Mouse (Mus musculus): Measurements from ENCODE around the gene Gm2a. TPM values are rescaled to one million over a fixed set of nuclear protein-coding genes. Genes with fewer than 3 reads are reported as not detected.

Gene Gm2a
- 33.9 TPM for polyA plus RNA-seq (2015; fragmentation: Illumina TruSeq; extraction: RNeasy Lipid Tissue Mini Kit (QIAGEN cat#74804); ENCODE audit: low read depth, low replicate concordance)

DNA sequence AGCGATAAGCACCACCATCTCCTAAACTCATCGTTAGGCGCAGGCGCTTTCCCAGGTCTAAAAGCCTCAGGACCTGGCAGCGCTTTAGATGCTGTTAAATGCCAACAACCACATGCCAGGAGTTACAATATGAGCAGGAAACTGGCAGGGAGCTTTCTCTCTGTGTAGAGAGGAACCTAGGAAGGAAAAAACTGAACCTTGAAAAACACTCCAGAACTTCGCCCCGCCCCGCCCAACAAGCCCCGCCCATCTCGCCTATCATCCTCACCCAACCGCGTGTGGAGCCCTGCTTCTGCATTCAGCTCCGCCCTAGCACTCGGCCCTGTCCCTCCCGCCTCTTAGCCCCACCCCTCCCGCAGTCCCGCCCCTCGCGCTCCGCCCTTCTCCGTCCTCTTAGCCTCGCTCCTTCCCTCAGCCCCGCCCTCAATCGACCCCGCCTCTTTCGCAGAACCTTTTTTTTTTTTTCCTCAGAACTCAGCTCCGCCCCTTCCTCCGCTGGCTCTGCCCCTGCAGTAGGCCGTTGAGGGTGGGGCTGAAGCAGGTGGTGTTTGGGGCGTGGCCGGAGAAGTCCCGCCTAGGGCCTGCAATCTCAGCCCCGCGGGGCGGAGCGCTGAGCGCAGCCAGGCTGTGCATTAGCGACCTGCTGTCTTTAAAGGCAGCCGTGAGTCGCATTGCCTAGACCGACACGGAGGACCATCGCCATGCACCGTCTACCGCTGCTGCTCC lies at the start of gene Gm2a:
Gene Gm2a, plus strand, starts transcription at position 653 of the 726 bp plus-strand sequence.

DNA sequence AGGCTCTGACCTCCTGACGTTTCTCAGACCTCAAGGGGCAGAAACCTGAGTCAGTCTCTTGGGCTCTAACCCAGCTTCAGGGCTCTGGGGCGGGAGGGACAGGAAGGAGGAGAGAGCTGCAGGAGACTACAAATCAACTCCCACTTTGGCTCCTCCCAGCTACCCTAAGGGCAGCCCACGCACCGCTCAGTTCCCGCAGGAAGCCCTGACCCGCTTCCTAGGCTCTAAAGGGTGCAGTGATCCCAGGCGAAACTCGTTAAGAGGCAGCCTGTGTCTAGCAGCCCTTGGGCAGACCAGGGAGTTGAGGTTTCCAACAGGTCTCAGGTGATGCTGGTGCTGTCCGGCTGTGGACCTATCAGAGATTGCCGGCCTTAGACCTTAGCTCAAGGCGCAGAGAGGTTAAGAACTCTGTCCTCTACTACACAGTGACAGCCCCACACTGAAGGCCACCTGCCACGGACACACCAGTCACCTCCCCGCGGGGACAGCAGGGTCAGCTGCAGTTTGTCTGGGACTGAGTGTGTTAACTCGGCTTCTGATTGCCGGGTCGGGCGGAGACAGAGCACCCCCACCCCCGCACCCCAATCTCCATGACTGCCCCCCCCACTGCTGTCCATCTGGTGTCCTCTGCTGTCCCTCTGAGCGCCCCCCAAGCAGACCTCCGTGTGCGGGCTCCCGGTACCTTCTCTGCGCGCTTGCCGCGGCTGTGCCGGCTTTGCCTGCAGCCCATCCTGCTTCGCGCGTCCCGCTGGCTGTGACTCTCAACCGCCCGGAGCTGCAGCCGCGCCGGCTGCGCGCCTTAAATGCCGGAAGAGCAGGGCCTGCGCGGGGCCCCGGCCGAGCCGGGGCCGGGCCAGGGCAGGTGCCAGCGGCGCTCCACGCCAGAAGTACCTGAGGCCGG lies 20.3 kb upstream of the Gm2a start, which contains the start of gene Ccdc69:
Gene Ccdc69, minus strand, starts transcription at position 801 of the 901 bp plus-strand sequence.

DNA sequence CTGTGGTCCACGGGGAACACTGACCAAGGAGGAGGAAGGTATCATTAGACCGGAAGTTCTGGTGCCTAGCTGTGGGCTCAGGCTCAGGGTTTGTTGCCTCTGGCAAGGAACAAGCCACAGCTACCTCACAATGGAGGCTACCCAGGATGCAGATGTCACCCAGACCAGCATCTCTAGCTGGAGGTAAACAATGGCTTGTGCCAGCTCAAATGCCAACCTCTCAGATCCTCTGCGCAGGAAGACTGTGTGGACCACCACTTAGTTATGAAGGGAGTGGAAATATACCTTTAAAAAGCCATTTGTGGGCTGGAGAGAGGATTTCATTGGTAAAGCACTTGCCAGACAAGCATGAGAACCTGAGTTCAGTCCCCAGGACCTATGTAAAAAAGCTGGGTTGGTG lies 53.7 kb downstream of the Gm2a start, which contains the start of gene Slc36a3:
Gene Slc36a3, minus strand, starts transcription at position 101 of the 400 bp plus-strand sequence.

Other genes with a start within 250 kb of the Gm2a start
- 12.6 TPM for gene Lyrm7, start 237.2 kb upstream of the Gm2a start, polyA plus RNA-seq (2015; fragmentation: Illumina TruSeq; extraction: RNeasy Lipid Tissue Mini Kit (QIAGEN cat#74804); ENCODE audit: low read depth, low replicate concordance)
- gene Hint1, start 231.7 kb upstream of the Gm2a start, polyA plus RNA-seq (2015; fragmentation: Illumina TruSeq; extraction: RNeasy Lipid Tissue Mini Kit (QIAGEN cat#74804); ENCODE audit: low read depth, low replicate concordance): 640 TPM
- gene Gpx3, start 195.7 kb upstream of the Gm2a start, polyA plus RNA-seq (2015; fragmentation: Illumina TruSeq; extraction: RNeasy Lipid Tissue Mini Kit (QIAGEN cat#74804); ENCODE audit: low read depth, low replicate concordance): 14.7 TPM
- 22.3 TPM for gene Tnip1, start 135.2 kb upstream of the Gm2a start, polyA plus RNA-seq (2015; fragmentation: Illumina TruSeq; extraction: RNeasy Lipid Tissue Mini Kit (QIAGEN cat#74804); ENCODE audit: low read depth, low replicate concordance)
- gene Anxa6, start 64.7 kb upstream of the Gm2a start, polyA plus RNA-seq (2015; fragmentation: Illumina TruSeq; extraction: RNeasy Lipid Tissue Mini Kit (QIAGEN cat#74804); ENCODE audit: low read depth, low replicate concordance): 91.8 TPM
- gene Ccdc69, start 20.0 kb upstream of the Gm2a start, polyA plus RNA-seq (2015; fragmentation: Illumina TruSeq; extraction: RNeasy Lipid Tissue Mini Kit (QIAGEN cat#74804); ENCODE audit: low read depth, low replicate concordance): 0.77 TPM
- gene Slc36a3, start 53.6 kb downstream of the Gm2a start, polyA plus RNA-seq (2015; fragmentation: Illumina TruSeq; extraction: RNeasy Lipid Tissue Mini Kit (QIAGEN cat#74804); ENCODE audit: low read depth, low replicate concordance): not detected
- gene Slc36a2, start 87.0 kb downstream of the Gm2a start, polyA plus RNA-seq (2015; fragmentation: Illumina TruSeq; extraction: RNeasy Lipid Tissue Mini Kit (QIAGEN cat#74804); ENCODE audit: low read depth, low replicate concordance): not detected
- 33.9 TPM for gene Slc36a1, start 106.2 kb downstream of the Gm2a start, polyA plus RNA-seq (2015; fragmentation: Illumina TruSeq; extraction: RNeasy Lipid Tissue Mini Kit (QIAGEN cat#74804); ENCODE audit: low read depth, low replicate concordance)
- 0.07 TPM for gene Fat2, start 238.4 kb downstream of the Gm2a start, polyA plus RNA-seq (2015; fragmentation: Illumina TruSeq; extraction: RNeasy Lipid Tissue Mini Kit (QIAGEN cat#74804); ENCODE audit: low read depth, low replicate concordance)